Mouse (Mus musculus): ENCODE data around the gene Naa38.

Gene Naa38

DNA sequence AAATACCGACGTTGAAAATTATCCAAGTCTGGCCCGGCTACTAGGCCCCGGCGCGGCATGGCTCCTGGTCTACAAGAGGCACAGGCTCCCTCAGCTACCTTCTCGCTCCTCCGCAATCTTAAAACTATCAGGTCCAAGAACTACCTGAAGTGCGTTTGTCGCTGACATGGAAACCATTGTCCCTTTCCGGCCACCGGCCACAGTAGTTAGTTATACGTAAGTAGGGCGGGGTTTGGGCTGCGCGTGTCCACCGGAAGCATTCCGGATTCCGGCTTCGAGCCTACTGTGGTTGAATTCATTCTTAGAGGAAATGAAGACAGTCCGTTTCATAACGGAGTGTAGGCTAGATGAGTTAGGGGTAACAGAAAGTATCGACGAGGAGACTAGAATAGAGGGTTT lies at the start of gene Naa38, which contains the start of gene Cyb5d1:
Gene Naa38 (plus strand): TSS at position 253 of the 399 bp plus-strand sequence.
Gene Cyb5d1 (minus strand): TSS at position 397 of the 399 bp plus-strand sequence.
- DNase-seq (ENCODE audit: low spot score): peak; percentile 90

DNA sequence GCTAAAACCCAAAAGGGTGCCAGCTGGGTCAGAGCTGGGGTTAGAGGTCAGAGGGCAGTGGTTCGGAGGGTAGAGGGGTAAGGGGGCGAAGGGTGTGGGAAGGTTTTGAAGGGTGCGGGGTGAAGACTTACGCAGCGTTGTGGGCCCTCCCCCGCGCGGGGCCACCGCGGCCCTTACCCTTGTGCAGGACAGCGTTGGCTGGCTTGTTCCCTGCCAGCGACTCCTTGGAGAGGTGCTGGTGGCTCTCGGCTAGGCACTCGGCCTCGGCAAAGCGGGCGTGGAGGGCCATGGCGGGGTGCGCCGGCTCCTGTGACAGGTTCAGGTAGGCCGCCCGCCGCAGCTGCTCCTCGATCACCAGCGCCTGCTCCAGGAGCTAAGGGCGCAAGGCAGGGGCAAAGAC lies 48.8 kb upstream of the Naa38 start:
- DNase-seq (ENCODE audit: low spot score): no peak

DNA sequence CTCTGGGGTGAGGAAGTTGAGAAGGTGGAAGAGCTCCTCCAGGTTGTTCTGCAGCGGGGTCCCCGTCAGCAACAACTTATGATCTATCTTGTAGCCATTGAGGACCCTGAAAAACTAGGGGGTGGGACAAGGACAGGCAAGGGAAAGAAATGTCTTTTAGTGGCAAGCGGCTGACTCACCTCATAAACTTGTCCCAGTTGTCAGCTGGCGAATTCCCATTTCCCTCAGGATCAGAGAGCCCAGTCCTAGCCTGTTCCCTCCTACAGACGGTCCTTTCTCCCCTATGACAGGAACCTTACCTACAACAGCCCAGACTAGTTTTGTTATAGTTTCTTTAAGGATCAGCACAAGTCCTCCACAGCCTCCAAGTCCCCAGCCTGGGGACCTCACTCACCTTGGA lies 38.7 kb upstream of the Naa38 start:
- DNase-seq (ENCODE audit: low spot score): no peak

DNA sequence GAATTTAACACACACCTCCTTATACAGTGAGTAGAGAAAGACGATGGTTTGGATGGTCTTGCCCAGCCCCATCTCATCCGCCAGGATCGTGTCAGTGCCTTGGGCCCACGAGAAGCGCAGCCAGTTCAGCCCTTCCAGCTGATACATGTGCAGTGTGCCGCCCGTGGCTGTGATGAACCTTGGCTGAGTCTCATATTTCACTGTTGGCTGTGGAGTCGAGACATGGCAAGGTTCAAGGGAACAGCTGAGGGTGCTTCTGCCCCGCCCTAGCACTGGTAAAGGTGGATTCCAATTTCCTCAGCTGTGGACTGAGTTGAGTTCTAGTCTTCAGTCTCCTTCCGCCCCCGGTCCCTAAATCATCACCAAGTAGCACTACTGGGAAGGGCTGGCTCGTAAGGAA lies 37.6 kb upstream of the Naa38 start:
- DNase-seq (ENCODE audit: low spot score): no peak

DNA sequence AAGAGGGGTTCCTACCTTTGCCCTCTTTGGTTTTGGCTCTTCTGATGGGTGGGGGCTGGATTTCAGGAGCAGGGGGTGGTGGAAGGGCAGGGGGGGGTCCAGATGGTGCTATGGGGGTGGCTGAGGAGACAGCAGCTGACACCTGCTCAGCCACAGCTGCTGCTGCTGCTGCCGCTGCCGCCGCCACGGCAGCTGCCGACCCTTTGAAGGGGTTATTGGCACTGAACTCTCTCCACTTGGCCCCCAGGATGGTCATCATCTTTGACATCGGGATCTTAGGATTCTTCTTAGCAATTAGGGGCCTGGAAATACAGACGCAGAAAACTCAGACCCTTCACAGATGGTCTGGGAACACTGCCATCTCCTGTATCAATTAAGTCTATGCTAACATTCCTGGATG lies 33.3 kb upstream of the Naa38 start:
- DNase-seq (ENCODE audit: low spot score): no peak

DNA sequence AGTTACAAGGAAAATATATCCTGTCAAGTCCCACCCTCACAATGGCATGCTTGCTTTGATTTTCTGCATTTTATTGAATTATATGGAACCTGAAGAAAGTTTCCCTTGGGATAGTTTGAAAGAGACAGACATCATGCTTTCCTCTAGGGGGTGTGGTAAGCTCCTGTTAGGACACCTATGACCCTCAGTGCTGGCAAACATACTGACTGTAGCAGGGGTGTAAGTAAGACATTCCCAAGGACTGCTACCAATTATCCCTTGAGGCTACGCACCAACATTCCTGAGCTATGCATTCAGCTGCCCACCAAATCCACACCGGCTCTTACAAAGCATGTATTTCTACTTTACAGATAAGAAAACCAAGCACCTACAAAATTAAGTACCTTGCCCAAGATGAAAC lies 32.8 kb upstream of the Naa38 start:
- no peak for DNase-seq (ENCODE audit: low spot score)

DNA sequence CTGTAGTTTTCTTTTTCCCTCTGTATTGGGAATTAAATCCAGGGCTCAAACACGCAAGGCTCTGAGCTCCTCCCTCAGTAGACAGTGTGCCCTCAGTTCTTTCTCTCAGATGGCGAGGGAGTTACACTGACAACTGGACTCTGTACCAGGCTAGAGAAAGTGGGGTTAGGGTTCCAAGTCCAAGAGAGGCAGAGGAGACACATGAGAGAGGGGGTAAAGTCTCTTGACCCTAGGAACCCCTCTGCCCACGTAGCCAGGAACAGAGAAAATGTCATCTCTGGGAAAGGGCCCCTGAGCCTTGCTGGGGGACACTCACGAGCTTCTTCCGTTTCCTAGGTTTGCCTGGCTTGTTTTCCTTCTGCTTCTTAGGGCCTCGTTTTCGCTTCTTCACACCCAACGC lies 30.9 kb upstream of the Naa38 start:
- no peak for DNase-seq (ENCODE audit: low spot score)

DNA sequence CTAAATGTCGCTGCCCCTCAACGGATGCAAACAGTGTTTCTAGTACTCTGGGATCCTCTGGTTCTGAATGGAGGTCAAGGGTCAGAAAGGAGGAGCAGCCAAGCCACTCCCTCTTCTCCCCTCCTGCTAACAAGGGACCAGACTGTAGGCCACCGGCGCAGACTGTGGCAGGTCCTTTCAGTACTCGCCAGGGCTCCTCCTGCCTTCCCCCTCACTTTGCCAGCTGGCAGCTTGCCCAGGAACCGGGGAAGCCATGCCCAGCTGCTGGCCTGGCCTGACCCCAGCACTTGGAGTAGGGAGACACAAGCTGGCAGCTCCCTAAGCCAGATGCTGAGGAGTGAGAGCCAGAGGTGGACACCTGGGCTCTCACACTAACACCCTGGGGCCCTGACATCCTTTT lies 30.4 kb upstream of the Naa38 start:
- peak; percentile 87 for DNase-seq (ENCODE audit: low spot score)

DNA sequence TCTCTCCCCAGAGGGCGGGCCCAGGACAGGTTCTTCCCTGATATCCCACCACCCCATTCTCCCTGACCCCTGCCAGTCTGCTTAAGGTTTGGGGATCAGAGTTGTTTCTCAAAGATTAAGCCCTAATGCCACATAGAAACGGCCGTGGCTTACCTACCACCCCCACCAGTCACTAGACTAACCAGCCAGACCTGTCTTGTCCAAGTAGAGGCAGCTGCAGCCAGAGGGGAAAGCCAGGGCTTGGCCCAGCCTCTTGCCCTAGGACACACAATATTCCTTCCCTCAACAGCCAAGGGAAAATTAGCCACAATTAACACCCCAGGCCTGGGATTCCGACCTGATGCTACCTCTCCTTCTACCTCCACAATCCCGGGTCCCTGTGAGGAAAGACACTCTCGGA lies 29.6 kb upstream of the Naa38 start:
- no peak for DNase-seq (ENCODE audit: low spot score)

DNA sequence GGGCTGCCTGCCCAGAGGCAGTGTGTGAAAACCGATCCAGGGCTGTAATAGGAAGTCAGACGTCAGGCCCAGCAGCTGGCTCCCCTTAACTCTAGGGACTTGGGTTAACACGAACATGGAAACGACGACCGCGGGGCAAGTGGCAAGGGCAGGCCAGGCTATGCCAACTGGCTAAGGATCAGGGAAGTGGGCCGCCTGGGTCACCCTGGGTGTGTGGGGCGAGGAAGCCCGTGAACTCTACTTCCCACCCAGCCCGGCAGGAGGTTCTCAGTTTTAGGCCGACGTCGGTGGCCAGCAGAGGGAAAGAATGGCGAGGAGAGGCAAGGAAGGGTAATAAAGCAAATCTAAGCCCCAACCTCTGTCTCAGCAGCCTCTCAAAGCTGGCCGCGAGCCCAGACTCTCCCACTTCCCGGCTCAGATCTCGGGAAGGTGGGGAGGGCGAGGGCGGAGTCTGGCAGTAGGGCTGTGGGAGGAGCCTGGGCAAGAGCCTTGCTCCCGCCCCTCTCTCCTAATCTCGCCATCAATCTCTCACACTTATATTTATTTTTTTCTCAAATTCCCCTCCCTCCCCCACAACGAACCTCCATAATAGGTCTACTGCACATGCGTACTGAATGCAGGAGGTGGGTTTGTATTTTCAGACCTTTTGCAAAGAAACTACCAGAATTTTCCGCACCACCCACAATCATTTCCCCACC lies 29.0 kb upstream of the Naa38 start:
- peak; percentile 92 for DNase-seq (ENCODE audit: low spot score)

DNA sequence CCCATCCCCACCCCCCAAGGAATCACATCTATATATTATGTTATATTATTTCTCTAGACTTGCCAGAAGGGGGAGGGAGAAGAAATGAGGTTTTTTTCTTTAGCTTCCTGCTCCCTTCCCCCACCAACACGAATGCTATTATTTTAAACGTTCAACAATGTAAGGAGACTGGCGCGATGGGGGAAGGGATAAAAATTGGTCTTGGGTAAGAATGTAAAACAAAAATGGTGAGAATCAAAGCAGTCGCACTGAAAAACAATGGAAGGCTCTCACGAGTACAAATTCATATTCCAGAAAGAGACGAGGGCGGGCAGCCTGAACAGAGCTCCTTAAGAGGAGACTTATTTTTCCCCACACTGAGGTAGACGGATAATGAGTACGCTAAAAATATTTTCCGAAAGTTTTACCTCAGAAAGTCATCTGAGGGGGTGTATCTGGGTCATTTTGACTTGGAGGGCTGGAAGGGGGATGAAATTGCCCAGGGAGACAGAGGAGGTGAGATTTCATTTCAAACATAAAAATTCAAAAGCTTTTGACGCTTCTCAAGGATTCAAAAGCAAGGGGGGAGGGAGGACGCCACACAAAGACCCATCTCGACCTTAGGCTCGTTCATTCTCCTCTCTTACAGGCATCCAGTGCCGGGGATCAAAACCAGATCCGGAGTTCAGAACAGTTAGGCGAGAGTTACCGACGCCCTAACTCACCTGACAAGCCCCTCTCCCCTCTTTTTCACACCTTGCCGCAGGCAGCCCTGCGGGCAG lies 28.3 kb upstream of the Naa38 start:
- no peak for DNase-seq (ENCODE audit: low spot score)

DNA sequence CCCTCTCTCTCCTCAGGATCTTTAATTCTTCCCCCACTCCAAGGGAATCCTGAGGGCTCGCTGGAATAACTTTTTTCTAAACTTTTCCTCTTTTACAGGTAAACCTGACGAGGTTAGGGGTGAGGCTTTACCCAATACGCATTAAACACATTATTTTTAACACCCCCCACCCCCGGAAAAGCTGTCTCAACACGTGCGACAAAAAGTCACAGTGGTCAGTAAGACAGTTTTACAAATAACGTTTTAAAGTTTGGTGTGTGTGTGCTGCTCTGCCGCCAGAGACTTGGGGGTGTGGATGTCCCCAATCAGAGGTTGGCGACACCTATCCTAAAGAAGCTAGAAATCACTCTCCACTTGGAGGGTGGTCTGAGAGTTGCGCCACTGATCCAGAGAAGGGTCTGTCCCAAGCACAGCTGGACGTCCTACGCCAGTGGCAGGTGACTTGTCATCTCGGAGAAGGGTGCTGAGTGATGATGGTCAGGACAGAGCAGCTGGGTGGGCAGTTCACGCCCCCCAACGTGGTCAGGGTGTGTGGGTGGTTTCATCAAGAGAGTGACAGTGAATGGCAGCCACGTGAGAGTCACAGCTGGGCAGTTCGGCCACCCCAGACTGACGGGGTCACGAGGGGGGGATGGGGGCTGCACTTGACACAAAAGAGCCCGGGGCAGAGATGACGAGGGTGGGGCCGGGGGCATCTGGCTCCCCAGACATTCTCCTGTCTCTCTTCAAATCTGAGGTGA lies 27.5 kb upstream of the Naa38 start:
- no peak for DNase-seq (ENCODE audit: low spot score)

DNA sequence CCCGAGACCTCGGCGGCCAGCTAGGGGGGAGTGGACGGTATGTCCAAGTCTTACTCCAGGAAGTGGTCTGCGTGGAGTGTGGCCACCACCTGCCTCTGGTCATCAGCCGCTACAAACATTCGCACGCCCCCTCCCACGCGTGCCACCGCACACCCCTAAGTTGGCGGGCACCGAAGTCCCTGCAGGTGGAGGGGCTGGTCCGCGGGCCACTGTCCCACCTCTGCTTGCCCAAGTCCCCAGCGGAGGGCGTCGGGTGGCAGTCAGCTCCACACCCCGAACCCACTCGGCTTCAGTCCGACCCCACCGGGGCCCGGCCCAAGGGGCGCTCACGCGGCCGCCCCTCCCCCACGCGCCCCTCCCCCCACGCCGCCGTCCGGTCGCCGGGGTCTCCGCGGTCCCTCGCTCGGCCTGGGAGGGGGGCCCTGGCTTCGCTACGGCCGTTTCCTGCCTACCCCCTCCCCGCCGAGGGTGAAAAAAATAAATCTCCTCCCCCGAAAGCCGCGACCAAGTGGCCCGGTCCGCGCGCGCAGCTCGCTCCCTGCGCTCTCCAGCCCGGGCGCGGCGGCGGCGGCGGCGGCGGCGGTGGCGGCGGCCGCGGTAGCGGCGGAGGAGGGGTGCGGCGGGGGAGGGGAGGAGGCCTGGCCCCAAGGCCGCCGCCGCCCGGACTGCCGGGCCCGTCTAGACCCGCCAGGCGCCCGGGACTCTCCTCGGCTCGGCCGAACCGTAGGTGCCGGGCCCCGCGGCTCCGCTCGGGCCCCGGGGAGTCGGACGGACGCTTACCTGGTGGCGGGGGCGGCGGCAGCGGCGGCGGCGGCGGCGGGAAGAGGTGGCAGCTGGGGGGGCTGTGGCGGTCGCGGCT lies 26.7 kb upstream of the Naa38 start:
- DNase-seq (ENCODE audit: low spot score): no peak

DNA sequence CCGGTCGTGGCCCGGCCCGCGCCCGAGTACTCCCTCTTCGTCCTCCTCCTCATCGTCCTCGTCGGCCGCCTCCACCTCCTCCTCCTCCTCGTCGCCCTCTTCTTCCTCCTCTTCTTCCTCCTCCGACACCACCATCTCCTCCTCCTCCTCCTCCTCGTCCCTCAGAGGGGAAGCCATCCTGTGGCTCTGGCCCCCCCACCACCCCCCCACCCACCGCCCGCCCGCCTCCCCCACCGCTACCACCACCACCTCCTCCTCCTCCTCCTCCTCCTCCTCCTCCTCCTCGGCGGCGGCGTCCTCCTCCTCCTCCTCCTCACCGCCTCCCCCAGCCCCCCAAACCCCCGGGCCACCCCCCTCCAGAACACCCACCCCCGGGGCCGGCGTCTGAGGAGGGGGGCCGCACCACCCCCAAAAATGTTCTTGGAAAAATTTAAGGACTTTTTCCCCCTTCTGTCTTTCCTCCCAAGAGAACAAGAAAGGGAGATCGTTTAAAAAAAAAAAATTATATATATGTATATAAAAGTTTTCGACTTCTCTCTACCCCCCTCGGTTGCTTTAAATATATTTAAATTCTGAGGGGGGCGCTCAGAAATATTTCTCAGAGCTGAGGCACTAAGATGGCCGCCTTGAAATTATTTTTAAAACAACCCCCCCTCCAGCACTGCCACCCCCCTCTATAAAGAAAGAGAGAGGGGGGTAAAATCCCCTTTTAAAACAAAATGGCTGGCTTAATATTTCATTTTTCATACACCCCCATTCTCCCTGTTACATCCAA lies 25.9 kb upstream of the Naa38 start, which contains the start of gene Chd3:
Gene Chd3 (minus strand): TSS at position 192 of the 775 bp plus-strand sequence.
- no peak for DNase-seq (ENCODE audit: low spot score)

DNA sequence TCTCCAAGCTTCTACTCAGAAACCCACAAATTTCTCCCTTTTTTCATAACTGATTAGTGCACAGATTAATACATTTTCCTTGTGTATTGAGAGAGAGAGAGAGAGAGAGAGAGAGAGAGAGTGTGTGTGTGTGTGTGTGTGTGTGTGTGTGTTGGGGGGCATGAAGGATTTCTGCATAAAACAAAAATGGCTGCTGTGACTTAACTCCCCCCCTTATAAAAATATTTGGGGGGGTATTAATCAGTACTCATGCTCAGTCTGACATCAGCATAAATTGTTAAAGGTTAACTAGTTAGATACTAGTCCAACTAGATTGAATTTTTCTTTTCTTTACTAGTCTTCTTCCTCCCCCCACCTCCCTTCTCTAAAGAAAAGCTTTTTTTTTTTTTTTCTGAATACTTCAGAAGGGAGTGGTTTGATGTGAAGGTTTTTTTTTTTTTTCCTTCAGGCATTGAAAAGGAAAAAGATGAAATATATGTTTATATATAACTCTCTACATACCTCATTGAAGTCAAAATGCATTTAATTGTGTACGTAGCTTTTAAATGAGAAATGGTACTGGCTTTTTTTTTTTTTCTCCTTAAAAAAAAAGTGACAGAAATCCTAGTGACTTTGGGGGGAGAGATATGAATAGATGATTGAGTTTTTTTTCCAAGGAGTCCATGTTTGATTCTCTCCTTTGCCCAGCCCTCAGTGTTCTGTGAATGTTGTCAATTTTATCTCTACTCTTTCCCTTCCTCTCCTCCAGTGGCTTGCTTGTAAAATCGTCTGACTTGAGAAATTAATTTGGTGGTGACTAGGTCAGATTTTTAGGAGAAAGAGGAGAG lies 25.1 kb upstream of the Naa38 start:
- DNase-seq (ENCODE audit: low spot score): no peak

DNA sequence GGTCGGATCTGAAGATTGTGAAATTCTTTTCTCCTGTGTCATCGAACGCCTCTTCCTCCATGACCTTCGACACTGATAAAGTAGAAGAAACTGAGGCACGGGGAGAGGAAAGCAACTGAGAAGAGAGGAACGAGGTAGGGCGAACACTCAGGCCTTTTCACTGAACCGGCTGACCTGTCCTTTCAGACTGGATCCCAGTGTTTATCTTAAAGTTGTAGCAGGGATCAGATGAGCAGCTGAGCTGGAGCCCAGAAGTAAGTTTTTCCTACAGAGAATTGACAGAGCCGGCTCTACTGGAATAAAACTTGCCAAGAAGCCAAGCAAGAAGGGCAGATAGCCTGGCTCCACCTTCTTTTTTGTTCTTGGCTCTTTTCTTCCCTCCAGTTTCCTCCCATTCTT lies 24.5 kb upstream of the Naa38 start:
- no peak for DNase-seq (ENCODE audit: low spot score)

DNA sequence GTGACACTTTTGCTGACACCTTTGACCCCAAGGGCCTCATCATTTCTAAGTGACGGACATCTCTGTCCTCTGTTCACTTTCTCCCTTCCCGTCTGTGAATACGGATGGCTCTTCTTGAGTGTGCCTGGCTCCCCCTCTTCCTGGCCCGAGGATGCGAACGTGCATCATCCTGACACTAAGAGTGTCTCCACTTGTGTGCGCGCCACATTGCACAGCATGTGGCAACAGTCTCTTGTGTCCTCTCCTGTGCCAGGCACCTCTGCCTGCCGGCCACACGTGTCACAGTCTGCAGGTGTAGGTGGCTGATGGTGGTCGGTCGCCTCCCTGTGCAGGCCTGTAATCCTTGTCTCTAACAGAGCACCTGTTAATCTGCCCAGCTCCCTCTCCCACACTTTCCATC lies 23.7 kb upstream of the Naa38 start:
- DNase-seq (ENCODE audit: low spot score): no peak

DNA sequence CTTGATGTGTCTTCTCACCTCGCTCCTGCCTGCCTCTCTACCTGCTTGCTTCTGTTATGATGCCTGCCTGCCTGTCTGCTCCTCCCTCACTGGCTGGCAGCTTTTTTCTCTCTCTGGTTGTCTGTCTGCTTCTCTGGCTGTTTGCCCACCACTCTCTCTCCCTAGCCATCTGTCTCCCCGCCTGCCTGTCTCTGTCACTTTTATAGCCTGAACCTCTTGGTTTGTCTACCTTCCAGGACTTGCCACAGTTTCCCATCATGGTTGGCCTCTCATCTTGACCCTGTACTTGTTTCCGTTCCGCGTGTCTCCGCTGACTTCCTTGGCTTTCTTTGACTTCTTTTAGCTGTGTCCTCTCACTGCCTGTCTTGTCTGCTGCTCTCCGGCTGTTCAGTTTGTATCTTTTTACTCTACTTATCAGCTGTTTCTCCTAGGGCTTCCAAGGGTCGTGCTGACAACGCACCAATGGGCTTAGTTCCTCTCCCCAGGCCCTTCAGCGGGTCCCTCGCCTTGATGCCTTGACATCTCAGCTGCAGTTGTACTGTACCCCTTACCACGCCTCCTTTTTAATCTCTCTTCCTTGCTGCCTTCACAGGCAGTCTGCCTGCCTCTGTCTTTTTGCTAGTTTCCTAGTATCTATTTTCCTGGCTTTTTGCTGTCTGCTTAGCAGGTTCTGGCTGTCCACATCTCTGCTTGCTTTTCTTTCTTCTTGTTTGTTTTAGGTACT lies 23.1 kb upstream of the Naa38 start:
- DNase-seq (ENCODE audit: low spot score): no peak

DNA sequence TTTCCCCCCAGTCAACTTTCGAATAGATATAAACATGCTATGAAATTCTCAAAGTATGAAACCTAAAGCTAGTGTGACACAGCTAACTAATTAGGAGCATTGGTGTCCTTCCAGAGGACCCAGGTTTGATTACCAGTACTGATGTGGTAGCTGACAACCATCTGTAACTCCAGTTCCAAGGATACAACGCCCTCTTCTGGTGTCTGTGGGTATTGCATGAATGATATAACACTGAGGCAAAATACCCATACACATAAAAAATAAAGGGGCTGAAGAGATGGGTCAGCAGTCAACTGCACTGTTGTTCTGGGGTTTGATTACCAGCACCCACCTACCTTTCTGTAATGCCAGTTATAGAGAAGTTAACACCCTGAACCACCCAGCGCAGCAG lies 22.5 kb upstream of the Naa38 start:
- DNase-seq (ENCODE audit: low spot score): no peak
